24 mouse cellular contexts compared by ENCODE assay signal in genomic region chr2:79449371-79449770, GRCm38 (mm10). TPM values are rescaled to one million over a fixed set of nuclear protein-coding genes. Genes with fewer than 3 reads are reported as not detected.
DNase-seq lines count a peak whose midpoint lies in the region; ATAC-seq lines count a peak whose summit lies in the region.
"Had no signal": no experiment of that assay in that cellular context is flagged by ENCODE, and none has a peak within 500 bp of the region (broad histone marks: within the 10 kb centered on the region; RNA-seq: fewer than 3 reads in every experiment).

No protein-coding gene starts in this region.

- H3K9me3 ChIP-seq in midbrain, embryonic 14.5 days (ENCODE audit: control insufficient read depth, low read length), result no peaks in the 10 kb centered on the region
- H3K9me3 ChIP-seq in midbrain, embryonic 11.5 days (ENCODE audit: control insufficient read depth, low read length), result no peaks in the 10 kb centered on the region
- H3K9me3 ChIP-seq: embryonic facial prominence, embryonic 13.5 days; G1E; heart, embryonic 12.5 days had no signal

- no peak overlapping the region for H3K9ac ChIP-seq in midbrain, embryonic 14.5 days (replicated peaks; ENCODE audit: low read length)
- no peak overlapping the region for H3K9ac ChIP-seq in midbrain, embryonic 11.5 days (ENCODE audit: low read length)
- H3K9ac ChIP-seq: embryonic facial prominence, embryonic 13.5 days; heart, embryonic 12.5 days had no signal

- no peaks in the 10 kb centered on the region; the same call in 1 of the 2 replicates for H3K27me3 ChIP-seq in midbrain, embryonic 14.5 days (ENCODE audit: control insufficient read depth, insufficient read depth, low read length)
- H3K27me3 ChIP-seq in midbrain, embryonic 11.5 days (ENCODE audit: control insufficient read depth, insufficient read depth, low read length), result peaks cover 12% of the 10 kb centered on the region

- no peaks in the 10 kb centered on the region for H3K36me3 ChIP-seq in midbrain, embryonic 14.5 days (ENCODE audit: control insufficient read depth, insufficient read depth, low read length)
- no peaks in the 10 kb centered on the region for H3K36me3 ChIP-seq in midbrain, embryonic 11.5 days (ENCODE audit: control insufficient read depth, insufficient read depth, low read length)
- H3K36me3 ChIP-seq: embryonic facial prominence, embryonic 13.5 days; G1E; heart, embryonic 12.5 days had no signal

- no peak for ATAC-seq in midbrain, embryonic 14.5 days (ENCODE audit: low FRiP score, low TSS enrichment)
- no peak for ATAC-seq in midbrain, embryonic 11.5 days (ENCODE audit: low FRiP score)
- ATAC-seq: forebrain, embryonic 16.5 days had no signal

- peak; percentile 34 to 60 for DNase-seq in cerebellum, adult 18-20 months
- DNase-seq in cerebellum, adult 11-12 months, result no peak
- peak; percentile 40 for DNase-seq in midbrain, embryonic 14.5 days
- no peak for DNase-seq in midbrain, embryonic 11.5 days (ENCODE audit: low spot score, missing footprints)
- DNase-seq in cerebellum, postnatal 14 days, result peak; percentile 84 to 85
- peak; percentile 65 for DNase-seq in retina, embryonic 14.5 days (ENCODE audit: low spot score)
- DNase-seq in ovary, postnatal 14 days (ENCODE audit: low spot score), result no peak
- no peak for DNase-seq in urinary bladder, postnatal 25 days (ENCODE audit: low spot score)
- DNase-seq: adrenal gland, postnatal 14 days; heart, postnatal 14 days; kidney, postnatal 36 days; layer of hippocampus, adult 9-11 months; lung, adult 18-20 months; lung, postnatal 36 days; right cerebral cortex, postnatal 4 days; thymus, adult 2 months had no signal

- H3K27ac ChIP-seq in midbrain, embryonic 14.5 days (replicated peaks; ENCODE audit: low read depth, low read length), result no peak overlapping the region
- no peak overlapping the region for H3K27ac ChIP-seq in midbrain, embryonic 11.5 days (ENCODE audit: low read depth, low read length)
- H3K27ac ChIP-seq: embryonic facial prominence, embryonic 13.5 days; left cerebral cortex, adult 2 months had no signal

- no peak overlapping the region for H3K4me3 ChIP-seq in midbrain, embryonic 14.5 days (replicated peaks; ENCODE audit: low read depth, low read length)
- no peak overlapping the region for H3K4me3 ChIP-seq in midbrain, embryonic 11.5 days (ENCODE audit: low read depth, low read length)
- H3K4me3 ChIP-seq: embryonic facial prominence, embryonic 13.5 days; heart, embryonic 12.5 days; left cerebral cortex, adult 2 months; myocyte had no signal

- 54% methylated on average over 4 of the region's 4 CpGs for WGBS in midbrain, embryonic 14.5 days
- 74% methylated on average over 4 of the region's 4 CpGs for WGBS in midbrain, embryonic 11.5 days

- no peaks in the 10 kb centered on the region for H3K4me1 ChIP-seq in midbrain, embryonic 14.5 days (ENCODE audit: control insufficient read depth, insufficient read depth, low read length)
- H3K4me1 ChIP-seq in midbrain, embryonic 11.5 days (ENCODE audit: control insufficient read depth, insufficient read depth, low read length), result peaks cover 2% of the 10 kb centered on the region; the same call in 1 of the 2 replicates
- H3K4me1 ChIP-seq: heart, embryonic 12.5 days had no signal

- no peak overlapping the region for H3K4me2 ChIP-seq in midbrain, embryonic 14.5 days (ENCODE audit: low read length)
- H3K4me2 ChIP-seq in midbrain, embryonic 11.5 days, result no peak overlapping the region
- H3K4me2 ChIP-seq: embryonic facial prominence, embryonic 13.5 days; heart, embryonic 12.5 days; liver, embryonic 11.5 days had no signal

RNA-seq across cellular contexts. Expression of gene Neurod1, which starts 7.2 kb away (rescaled TPM):
- polyA plus RNA-seq in midbrain, embryonic 14.5 days (2014; fragmentation: Nextera tagmentation; extraction: Ambion mirVana), result 37.0 and 40.2 TPM in 2 replicates
- polyA plus RNA-seq in midbrain, embryonic 11.5 days (2014; fragmentation: Nextera tagmentation; extraction: Ambion mirVana), result 43.4 TPM in 2 replicates
- polyA plus RNA-seq: G1E; heart, embryonic 12.5 days; kidney, embryonic 14.5 days; myocyte; thymus, adult 2 months had no signal

RNA-seq across cellular contexts. Expression of gene Cerkl, which starts 7.2 kb away (rescaled TPM):
- polyA plus RNA-seq in midbrain, embryonic 14.5 days (2014; fragmentation: Nextera tagmentation; extraction: Ambion mirVana), result 1.1 and 3.3 TPM in 2 replicates
- 2.4 and 2.5 TPM in 2 replicates for polyA plus RNA-seq in midbrain, embryonic 11.5 days (2014; fragmentation: Nextera tagmentation; extraction: Ambion mirVana)
- polyA plus RNA-seq: heart, embryonic 12.5 days; myocyte had no signal

Comparison
In these comparisons a context has a peak if more than half of its experiments do, and no peak if none do; other contexts are left out.
1. DNase-seq: peak in cerebellum, adult 18-20 months (2 of 2), midbrain, embryonic 14.5 days (single experiment), cerebellum, postnatal 14 days (2 of 2) and retina, embryonic 14.5 days (single experiment); none in cerebellum, adult 11-12 months (single experiment), midbrain, embryonic 11.5 days (single experiment), ovary, postnatal 14 days (single experiment) and urinary bladder, postnatal 25 days (single experiment).